In genomic region chr12:4132941-4133846, GRCm38 (mm10) we compare ENCODE assay signal across 8 mouse cellular contexts. TPM values are rescaled to one million over a fixed set of nuclear protein-coding genes. Genes with fewer than 3 reads are reported as not detected.
DNase-seq lines count a peak whose midpoint lies in the region; ATAC-seq and TF ChIP-seq lines count a peak whose summit lies in the region.

TSS of gene Adcy3 (plus strand) at chr12:4133103.

- intact Hi-C loops in heart, postnatal 14 days (cut with DNase I) = no loop called here

- peaks cover 3% of the 10 kb centered on the region for H3K4me1 ChIP-seq in ES-Bruce4 (ENCODE audit: control insufficient read depth, insufficient read depth, low read length)
- H3K4me1 ChIP-seq in forebrain, embryonic 15.5 days = peaks cover 27% of the 10 kb centered on the region
- peaks cover 9% of the 10 kb centered on the region; the same call in 1 of the 2 replicates for H3K4me1 ChIP-seq in lung, embryonic 16.5 days (replicated peaks; ENCODE audit: control insufficient read depth, insufficient read depth, low read length)
- peaks cover 32% of the 10 kb centered on the region for H3K4me1 ChIP-seq in olfactory bulb, adult 2 months (ENCODE audit: control insufficient read depth, insufficient read depth, low read length)
- peaks cover 23% of the 10 kb centered on the region for H3K4me1 ChIP-seq in thymus, adult 2 months (replicated peaks; ENCODE audit: control insufficient read depth, insufficient read depth, low read length)

- H3K4me2 ChIP-seq in forebrain, embryonic 15.5 days (replicated peaks) = peak within 1 kb of the TSS; percentile 78
- peak within 1 kb of the TSS; percentile 87 for H3K4me2 ChIP-seq in lung, embryonic 16.5 days (ENCODE audit: low read depth, low read length)

- no peak for TF ChIP-seq EP300 in ES-Bruce4 (IDR thresholded peaks at IDR 0.05; ENCODE audit: insufficient read depth, low read depth, low read length)

- no peak for TF ChIP-seq CTCF in ES-Bruce4 (IDR thresholded peaks at IDR 0.05; ENCODE audit: low read depth, low read length)
- no peak for TF ChIP-seq CTCF in olfactory bulb, adult 2 months (IDR thresholded peaks at IDR 0.05; ENCODE audit: insufficient read depth, low read depth, low read length)
- TF ChIP-seq CTCF in thymus, adult 2 months (IDR thresholded peaks at IDR 0.05; ENCODE audit: borderline replicate concordance, control insufficient read depth, extremely low read depth, insufficient read depth, low read length, poor library complexity) = peak; percentile 48; the same call in 1 of the 2 replicates

- peak; percentile 70 to 73 for DNase-seq in heart, postnatal 14 days
- DNase-seq in layer of hippocampus, postnatal 10 days (ENCODE audit: low spot score in 2 of 2) = peak; percentile 73 to 83
- peak; percentile 87 for DNase-seq in thymus, adult 2 months

- WGBS in forebrain, embryonic 15.5 days = under 1% methylated on average over 81 of the region's 83 CpGs
- under 1% methylated on average over 73 of the region's 83 CpGs for WGBS in lung, embryonic 16.5 days
- WGBS in olfactory bulb, adult 2 months = under 1% methylated on average over 82 of the region's 83 CpGs
- WGBS in thymus, adult 2 months = under 1% methylated on average over 79 of the region's 83 CpGs

- H3K9me3 ChIP-seq in ES-Bruce4 (replicated peaks; ENCODE audit: control insufficient read depth, insufficient read depth, low read length, poor library complexity, severe bottlenecking) = no peaks in the 10 kb centered on the region; the same call in 1 of the 2 replicates
- no peaks in the 10 kb centered on the region for H3K9me3 ChIP-seq in forebrain, embryonic 15.5 days
- H3K9me3 ChIP-seq in lung, embryonic 16.5 days (ENCODE audit: control insufficient read depth, low read length) = peaks cover 3% of the 10 kb centered on the region

- no peak for TF ChIP-seq POLR2A in ES-Bruce4 (IDR thresholded peaks at IDR 0.05; ENCODE audit: insufficient read depth, low read length)
- peak; percentile 56; the same call in 1 of the 2 replicates for TF ChIP-seq POLR2A in olfactory bulb, adult 2 months (IDR thresholded peaks at IDR 0.05; ENCODE audit: insufficient read depth, low read depth, low read length)
- peak; percentile 71 for TF ChIP-seq POLR2A in thymus, adult 2 months (IDR thresholded peaks at IDR 0.05; ENCODE audit: control insufficient read depth, extremely low read depth, insufficient read depth, low read length, poor library complexity)

- H3K27me3 ChIP-seq in ES-Bruce4 (ENCODE audit: control insufficient read depth, insufficient read depth, low read length, poor library complexity, severe bottlenecking) = 0 out of 2 replicates have a peak, but pooled peaks cover 1% of the 10 kb centered on the region
- H3K27me3 ChIP-seq in forebrain, embryonic 15.5 days = no peaks in the 10 kb centered on the region
- no peaks in the 10 kb centered on the region for H3K27me3 ChIP-seq in lung, embryonic 16.5 days (ENCODE audit: control insufficient read depth, insufficient read depth, low read depth, low read length)
- no peaks in the 10 kb centered on the region for H3K27me3 ChIP-seq in thymus, adult 2 months (ENCODE audit: control insufficient read depth, insufficient read depth, low read length)

- H3K9ac ChIP-seq in ES-Bruce4 (ENCODE audit: low read depth, poor library complexity, severe bottlenecking) = peak within 1 kb of the TSS; percentile 91
- H3K9ac ChIP-seq in forebrain, embryonic 15.5 days (replicated peaks) = peak within 1 kb of the TSS; percentile 70
- peak within 1 kb of the TSS; percentile 69 for H3K9ac ChIP-seq in lung, embryonic 16.5 days (ENCODE audit: low read length)

- H3K27ac ChIP-seq in ES-Bruce4 (ENCODE audit: insufficient read depth, low read length) = no peak within 1 kb of the TSS
- peak within 1 kb of the TSS; percentile 83 for H3K27ac ChIP-seq in forebrain, embryonic 15.5 days (replicated peaks)
- no peak within 1 kb of the TSS for H3K27ac ChIP-seq in lung, embryonic 16.5 days (ENCODE audit: low read length)
- H3K27ac ChIP-seq in olfactory bulb, adult 2 months (ENCODE audit: insufficient read depth, low read depth, low read length) = peak within 1 kb of the TSS; percentile 5; the same call in 1 of the 2 replicates
- peak within 1 kb of the TSS; percentile 57 for H3K27ac ChIP-seq in thymus, adult 2 months (ENCODE audit: control insufficient read depth, insufficient read depth, low read length)

- peak; percentile 64 for ATAC-seq in cerebellum, adult (ENCODE audit: insufficient number of reproducible peaks, low FRiP score, low TSS enrichment)
- ATAC-seq in forebrain, embryonic 15.5 days (replicated peaks) = peak; percentile 93
- peak; percentile 92 for ATAC-seq in lung, embryonic 16.5 days (ENCODE audit: low read depth)

- peak within 1 kb of the TSS; percentile 64 for H3K4me3 ChIP-seq in ES-Bruce4 (ENCODE audit: low read depth, low read length)
- peak within 1 kb of the TSS; percentile 68 for H3K4me3 ChIP-seq in forebrain, embryonic 15.5 days
- peak within 1 kb of the TSS; percentile 58 for H3K4me3 ChIP-seq in lung, embryonic 16.5 days (ENCODE audit: low read length)
- H3K4me3 ChIP-seq in olfactory bulb, adult 2 months (ENCODE audit: insufficient read depth, low read depth, low read length) = peak within 1 kb of the TSS; percentile 89
- peak within 1 kb of the TSS; percentile 67 for H3K4me3 ChIP-seq in thymus, adult 2 months (ENCODE audit: control insufficient read depth, insufficient read depth, low read length)

- no peaks in the 10 kb centered on the region for H3K36me3 ChIP-seq in ES-Bruce4 (ENCODE audit: control insufficient read depth, insufficient read depth, low read length, poor library complexity, severe bottlenecking)
- no peaks in the 10 kb centered on the region; the same call in 1 of the 2 replicates for H3K36me3 ChIP-seq in forebrain, embryonic 15.5 days
- H3K36me3 ChIP-seq in lung, embryonic 16.5 days (ENCODE audit: control insufficient read depth, insufficient read depth, low read length) = no peaks in the 10 kb centered on the region
- H3K36me3 ChIP-seq in thymus, adult 2 months (ENCODE audit: control insufficient read depth, insufficient read depth, low read length) = no peaks in the 10 kb centered on the region

RNA-seq across cellular contexts. Expression of gene Adcy3, which starts in this region (rescaled TPM):
- 8.2 and 9.2 TPM in 2 replicates for polyA plus RNA-seq in ES-Bruce4 (2011; ENCODE audit: insufficient read depth, insufficient read length, low read depth, missing spikeins)
- 11.0 and 13.3 TPM in 2 replicates for polyA plus RNA-seq in forebrain, embryonic 15.5 days (2015; fragmentation: Nextera tagmentation; extraction: Ambion mirVana)
- total RNA-seq in heart, postnatal 14 days (2021) = 1 to 10 TPM; 4.5 to 7.2 TPM
- 10 to 100 TPM; 45.8 to 48.1 TPM for total RNA-seq in layer of hippocampus, postnatal 10 days (2021)
- 11.0 and 11.6 TPM in 2 replicates for polyA plus RNA-seq in lung, embryonic 16.5 days (2015; fragmentation: Nextera tagmentation; extraction: Ambion mirVana)
- not detected in 2 replicates for polyA plus RNA-seq in olfactory bulb, adult 2 months (2012; ENCODE audit: insufficient read depth, insufficient read length, low replicate concordance, missing spikeins)
- 20.8 and 25.5 TPM in 2 replicates for polyA plus RNA-seq in thymus, adult 2 months (2012; rRNA removed)

Comparison
In these comparisons a context has a peak if more than half of its experiments do, and no peak if none do; other contexts are left out.
1. RNA of gene Adcy3 (total RNA-seq): 45.8 to 48.1 TPM in layer of hippocampus, postnatal 10 days; 4.5 to 7.2 TPM in heart, postnatal 14 days; every median in the first group is over 4 times any median in the second.
2. H3K27ac ChIP-seq: peak in forebrain, embryonic 15.5 days (single experiment), olfactory bulb, adult 2 months (single experiment) and thymus, adult 2 months (single experiment); none in ES-Bruce4 (single experiment) and lung, embryonic 16.5 days (single experiment).
3. Peak in every context shown above with its lines, with median percentiles within 50 percentile points of each other: H3K4me3 ChIP-seq, H3K9ac ChIP-seq, ATAC-seq and DNase-seq.